Mouse (Mus musculus) cortical plate, adult 2 months (tissue): ENCODE measurements around the gene Fat3.

ENCODE experiments used
- CTCF ChIP-seq: fragments of 200-500 bp; IDR thresholded peaks from 2 replicates; pipeline ENCODE4 v1.5.1; 2011; ENCODE audit warnings: mild to moderate bottlenecking, control low read depth, low read length; ENCODE audit not compliant: insufficient read depth; ENCODE audit errors: extremely low read depth
- POLR2A ChIP-seq: fragments of 200-500 bp; IDR thresholded peaks from 2 replicates; pipeline ENCODE4 v1.6.1; 2011; ENCODE audit warnings: mild to moderate bottlenecking, low read length, control low read depth; ENCODE audit not compliant: insufficient read depth; ENCODE audit errors: extremely low read depth

- TF ChIP-seq CTCF (no peak), POLR2A (no peak)
Measured at GRCm38 (mm10) chr9:16460591-16460990, 40.5 kb downstream of the Fat3 start.
